Mouse (Mus musculus) forebrain, embryonic 12.5 days (tissue): ENCODE measurements at regions not wholly inside any gene's neighbourhood (a gene's known extent, or its start where the extent isn't known, plus 50 kb on each side); places are given as distances from the start of the nearest gene placed in this dataset.

Experiments used
- ATAC-seq: fragments of 200-750 bp; cut with Nextera tagmentation; 2 replicates; pipeline ENCODE4 v1.8.0; 2017; ENCODE audit warnings: moderate TSS enrichment; ENCODE audit not compliant: low FRiP score
- H3K27ac ChIP-seq: fragments of 300-500 bp; sonication (generic); 2 replicates; pipeline ENCODE4 v1.5.1; 2016; ENCODE audit warnings: mild to moderate bottlenecking
- H3K27me3 ChIP-seq: fragments of 300-500 bp; sonication (generic); 2 replicates; pipeline ENCODE4 v1.6.1; 2016; ENCODE audit warnings: mild to moderate bottlenecking
- H3K36me3 ChIP-seq: fragments of 300-500 bp; sonication (generic); replicated peaks from 2 replicates; pipeline ENCODE4 v1.6.1; 2016; ENCODE audit warnings: mild to moderate bottlenecking
- H3K4me1 ChIP-seq: fragments of 300-500 bp; sonication (generic); 2 replicates; pipeline ENCODE4 v1.6.1; 2016
- H3K4me2 ChIP-seq: fragments of 300-500 bp; sonication (generic); 2 replicates; pipeline ENCODE4 v1.6.1; 2016; ENCODE audit warnings: mild to moderate bottlenecking, moderate library complexity
- H3K4me3 ChIP-seq: fragments of 300-500 bp; sonication (generic); replicated peaks from 2 replicates; pipeline ENCODE4 v1.5.1; 2016; ENCODE audit warnings: mild to moderate bottlenecking
- H3K9ac ChIP-seq: fragments of 300-500 bp; sonication (generic); 2 replicates; pipeline ENCODE4 v1.6.1; 2016; ENCODE audit warnings: mild to moderate bottlenecking
- H3K9me3 ChIP-seq: fragments of 300-500 bp; sonication (generic); 2 replicates; pipeline ENCODE4 v1.6.1; 2016
- WGBS: fragments of 180-500 bp; shearing (Covaris S2); methylation state at CpG from one replicate; pipeline ENCODE4 v1.1.7; 2016; 5-methylcytosine and 5-hydroxymethylcytosine counted together

DNA sequence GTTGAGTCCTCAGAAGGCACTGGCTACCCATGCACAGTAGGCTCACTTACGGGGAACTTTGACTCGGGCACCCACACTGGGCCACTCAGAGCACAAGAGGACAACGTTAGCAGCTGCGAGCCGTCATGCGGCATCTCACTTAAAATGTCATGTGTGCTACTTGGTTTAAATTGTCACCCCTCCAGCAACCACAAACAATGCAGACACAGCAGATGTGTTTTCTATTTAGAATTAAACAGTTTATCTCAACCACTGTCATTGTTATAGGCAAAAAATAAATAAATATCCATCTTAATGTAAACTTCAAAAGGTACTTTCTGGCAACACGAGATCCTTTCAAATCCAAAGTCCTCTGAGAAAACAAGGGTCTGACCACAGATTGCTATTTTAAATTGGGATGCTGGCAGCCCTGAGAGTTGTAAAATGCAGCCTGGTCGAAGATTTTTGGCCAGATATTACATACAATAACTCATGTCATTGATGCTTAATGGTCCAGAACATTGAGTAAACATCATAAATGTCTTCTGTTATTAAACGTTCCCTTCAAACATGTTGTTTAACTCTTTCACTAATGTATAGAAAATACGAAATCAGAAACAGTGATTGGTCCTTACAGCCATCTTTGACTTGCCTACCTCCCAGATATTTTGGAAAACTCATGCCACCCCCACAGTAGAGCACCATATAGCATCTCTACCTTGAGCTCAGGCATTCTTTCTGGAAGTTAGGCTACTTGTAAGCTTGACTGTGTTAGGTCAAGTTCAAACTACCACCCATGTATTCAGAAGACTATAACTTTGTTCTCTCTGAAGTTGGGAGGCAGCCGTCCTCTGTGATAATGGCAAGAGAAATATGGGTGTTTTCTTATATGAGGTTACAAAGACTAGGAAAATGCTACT is 232.8 kb upstream of the Tcf21 start:
- Histone ChIP-seq H3K4me1 (no peaks in the 10 kb centered on the region), H3K27ac (no peak overlapping the region), H3K27me3 (no peaks in the 10 kb centered on the region), H3K36me3 (no peaks in the 10 kb centered on the region), H3K9ac (no peak overlapping the region), H3K4me2 (no peak overlapping the region), H3K9me3 (no peaks in the 10 kb centered on the region), H3K4me3 (no peak overlapping the region)
- ATAC-seq = no peak
- whole genome bisulfite sequencing = 87% methylated on average over 11 of the region's 11 CpGs

DNA sequence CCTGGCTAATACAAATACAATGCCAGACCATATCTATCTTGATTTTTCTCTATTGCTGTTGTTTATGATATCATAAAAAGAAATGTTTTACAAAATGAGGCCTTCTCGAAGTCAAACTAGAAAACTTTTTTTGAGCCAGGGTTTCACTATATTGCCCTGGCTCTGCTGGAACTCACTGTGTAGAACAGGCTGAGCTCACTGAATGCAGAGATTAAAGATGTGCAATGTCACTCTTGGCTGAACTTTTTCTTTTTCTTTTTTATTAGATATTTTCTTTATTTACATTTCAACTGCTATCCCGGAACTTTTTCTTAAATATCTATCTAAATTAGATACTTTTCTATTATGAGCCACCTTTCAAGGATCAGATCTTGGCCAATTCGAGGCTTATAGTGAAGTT is 224.5 kb upstream of the Tcf21 start:
- no peaks in the 10 kb centered on the region for H3K9me3 ChIP-seq
- 78% methylated on average over 3 of the region's 3 CpGs for WGBS
- H3K4me3 ChIP-seq = no peak overlapping the region
- no peaks in the 10 kb centered on the region for H3K4me1 ChIP-seq
- H3K36me3 ChIP-seq = no peaks in the 10 kb centered on the region
- no peak overlapping the region for H3K27ac ChIP-seq
- no peak for ATAC-seq
- no peaks in the 10 kb centered on the region for H3K27me3 ChIP-seq
- no peak overlapping the region for H3K4me2 ChIP-seq
- no peak overlapping the region for H3K9ac ChIP-seq

DNA sequence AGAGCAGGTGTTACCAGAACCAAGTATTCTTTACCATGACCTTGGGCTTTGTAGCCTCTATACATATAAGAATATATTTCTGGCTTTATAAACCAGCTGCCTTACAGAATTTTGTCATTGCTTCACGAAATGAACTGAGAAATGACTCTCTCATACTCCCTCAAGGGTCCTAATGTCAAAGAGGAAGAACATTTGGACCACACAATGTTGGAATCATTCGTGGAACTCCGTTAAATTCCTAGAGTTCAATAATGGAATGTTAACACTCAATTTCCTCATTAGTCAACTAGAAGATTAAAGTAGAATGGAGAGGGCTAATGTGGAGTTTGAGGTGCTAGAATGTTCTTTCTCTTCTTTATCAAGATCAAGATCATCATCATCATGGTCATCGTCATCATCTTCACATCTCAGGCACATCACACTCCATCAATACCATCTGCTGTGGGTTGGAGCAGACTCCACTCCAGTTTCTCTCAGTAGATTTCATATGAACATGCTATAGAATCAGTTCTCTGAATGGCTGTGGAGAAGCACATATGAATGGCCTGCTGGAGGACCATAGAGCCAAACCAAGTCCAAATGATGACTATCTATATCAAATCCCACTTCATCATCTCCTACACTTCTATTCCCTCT is 211.6 kb upstream of the Tcf21 start:
- ATAC-seq = no peak
- Histone ChIP-seq H3K27ac (no peak overlapping the region), H3K4me2 (no peak overlapping the region), H3K36me3 (no peaks in the 10 kb centered on the region), H3K27me3 (no peaks in the 10 kb centered on the region), H3K4me3 (no peak overlapping the region), H3K4me1 (no peaks in the 10 kb centered on the region), H3K9ac (no peak overlapping the region), H3K9me3 (no peaks in the 10 kb centered on the region)
- 76% methylated on average over 4 of the region's 4 CpGs for WGBS

DNA sequence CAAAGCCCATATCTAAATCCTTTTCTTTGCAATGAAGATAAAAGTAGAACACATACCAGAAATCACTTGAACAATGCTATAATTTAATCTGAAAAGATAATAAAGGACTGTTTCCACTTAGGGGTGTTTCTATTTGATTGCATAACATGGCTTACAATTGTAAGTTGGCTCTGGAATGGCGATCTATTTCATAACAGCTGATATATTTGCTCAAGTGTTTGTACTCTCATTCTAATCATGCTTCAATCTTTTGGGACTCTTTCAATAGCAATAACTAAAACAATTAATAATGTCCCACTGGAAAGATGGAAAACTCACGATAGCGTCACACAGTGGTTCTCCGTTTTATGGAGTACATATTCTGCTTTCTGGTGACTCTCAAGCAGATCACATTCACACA is 208.0 kb upstream of the Tcf21 start:
- no peaks in the 10 kb centered on the region for H3K4me1 ChIP-seq
- H3K9ac ChIP-seq = no peak overlapping the region
- no peak overlapping the region for H3K27ac ChIP-seq
- WGBS = 93% methylated on average over 4 of the region's 4 CpGs
- H3K27me3 ChIP-seq = no peaks in the 10 kb centered on the region
- no peak overlapping the region for H3K4me3 ChIP-seq
- no peak overlapping the region for H3K4me2 ChIP-seq
- no peaks in the 10 kb centered on the region for H3K9me3 ChIP-seq
- no peaks in the 10 kb centered on the region for H3K36me3 ChIP-seq
- no peak for ATAC-seq

DNA sequence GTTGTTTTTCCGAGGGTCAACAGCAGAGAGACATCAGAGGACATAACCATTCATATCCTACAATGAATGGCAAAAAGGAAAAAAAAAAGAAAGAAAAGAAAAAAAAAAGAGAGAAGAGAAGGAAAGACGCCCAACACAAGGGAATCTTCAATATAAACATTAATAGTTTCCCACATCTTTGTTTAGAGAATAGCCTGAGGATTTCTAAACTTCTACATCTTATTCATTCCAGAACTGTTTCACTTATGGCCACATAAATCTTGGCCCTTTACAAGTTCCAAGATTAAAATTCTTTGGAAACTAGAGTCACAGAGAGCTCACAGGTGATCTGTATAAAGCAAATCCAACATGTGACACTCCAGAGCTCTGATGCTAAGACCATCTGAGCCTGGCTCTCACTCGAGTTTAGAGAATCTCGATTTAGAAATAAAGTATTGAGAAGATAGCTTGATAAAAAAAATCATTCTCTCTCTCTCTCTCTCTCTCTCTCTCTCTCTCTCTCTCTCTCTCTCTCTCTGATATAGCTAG is 197.2 kb upstream of the Tcf21 start:
- no peak overlapping the region for H3K9ac ChIP-seq

DNA sequence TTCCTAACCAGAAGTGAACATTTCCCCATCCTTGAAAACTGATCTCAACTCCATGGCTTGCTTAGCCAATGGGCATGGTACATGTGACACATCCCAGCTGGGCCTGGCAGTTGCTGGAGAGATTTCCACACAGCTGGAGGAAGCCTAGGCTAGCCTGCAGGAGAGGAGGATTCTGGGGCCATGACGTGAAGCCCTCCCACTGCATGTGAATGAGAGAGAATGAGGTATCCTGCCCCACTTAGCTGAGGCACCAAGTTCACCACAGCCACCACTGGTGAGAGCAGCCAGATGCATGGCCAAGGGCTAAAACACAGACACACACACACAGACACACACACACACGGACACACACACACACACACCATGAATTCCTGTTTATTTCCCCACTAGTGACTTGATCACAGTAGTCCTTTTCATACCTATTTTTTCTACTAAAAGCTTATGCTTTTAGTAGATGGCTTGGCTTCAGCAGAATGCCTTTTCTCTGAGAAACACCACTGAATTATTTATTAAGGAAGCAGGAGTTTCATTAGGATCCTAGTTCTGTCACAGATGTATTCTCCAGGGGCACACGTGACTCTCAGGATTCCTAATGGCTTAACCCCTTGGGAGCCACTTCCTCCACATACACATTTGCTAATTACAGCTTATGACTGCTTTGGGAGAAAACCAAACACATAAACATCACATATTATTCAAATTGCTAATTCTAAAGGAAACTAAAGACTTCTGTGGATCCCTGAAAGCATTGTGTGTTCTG is 196.1 kb upstream of the Tcf21 start:
- no peaks in the 10 kb centered on the region for H3K27me3 ChIP-seq
- 0 out of 2 replicates have a peak, but pooled peaks cover 6% of the 10 kb centered on the region for H3K4me1 ChIP-seq
- H3K4me3 ChIP-seq = no peak overlapping the region
- 0 out of 2 replicates have a peak, but pooled peaks have one; percentile 36 for ATAC-seq
- no peak overlapping the region for H3K9ac ChIP-seq
- 63% methylated on average over 3 of the region's 3 CpGs for WGBS
- no peaks in the 10 kb centered on the region for H3K36me3 ChIP-seq
- H3K9me3 ChIP-seq = no peaks in the 10 kb centered on the region
- H3K27ac ChIP-seq = peak overlapping the region; percentile 27; the same call in 1 of the 2 replicates
- no peak overlapping the region for H3K4me2 ChIP-seq

More for the DNA sequence above, 197.2 kb upstream of the Tcf21 start:
- no peak for ATAC-seq
- Histone ChIP-seq H3K27me3 (no peaks in the 10 kb centered on the region), H3K4me1 (0 out of 2 replicates have a peak, but pooled peaks cover 6% of the 10 kb centered on the region), H3K4me2 (no peak overlapping the region), H3K27ac (no peak overlapping the region), H3K9me3 (no peaks in the 10 kb centered on the region), H3K4me3 (no peak overlapping the region), H3K36me3 (no peaks in the 10 kb centered on the region)
- WGBS = 83% methylated on average over 4 of the region's 4 CpGs

DNA sequence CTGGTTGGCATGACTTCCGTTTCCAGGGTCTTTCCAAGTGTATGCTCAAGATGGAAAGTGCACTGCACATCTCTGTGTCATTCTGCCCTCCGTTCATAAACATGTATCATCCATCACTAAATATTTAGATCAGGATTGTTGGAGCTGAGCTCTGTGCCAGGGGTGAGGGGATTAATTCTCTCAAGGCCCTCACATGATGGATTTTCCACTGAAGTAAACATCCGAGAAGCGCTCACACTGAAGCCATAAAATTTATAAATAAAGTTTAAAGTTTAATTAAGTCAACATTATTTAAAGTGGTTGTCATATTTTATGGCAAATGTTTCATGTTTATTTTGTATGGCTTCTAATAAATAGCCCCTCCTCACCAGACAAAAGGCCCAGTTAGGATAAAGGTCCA is 190.7 kb upstream of the Tcf21 start:
- no peak overlapping the region for H3K9ac ChIP-seq
- WGBS = 82% methylated on average over 4 of the region's 4 CpGs
- no peaks in the 10 kb centered on the region for H3K27me3 ChIP-seq
- no peak overlapping the region for H3K27ac ChIP-seq
- H3K36me3 ChIP-seq = no peaks in the 10 kb centered on the region
- no peak overlapping the region for H3K4me2 ChIP-seq
- H3K9me3 ChIP-seq = no peaks in the 10 kb centered on the region
- no peak for ATAC-seq
- no peaks in the 10 kb centered on the region for H3K4me1 ChIP-seq
- H3K4me3 ChIP-seq = no peak overlapping the region

DNA sequence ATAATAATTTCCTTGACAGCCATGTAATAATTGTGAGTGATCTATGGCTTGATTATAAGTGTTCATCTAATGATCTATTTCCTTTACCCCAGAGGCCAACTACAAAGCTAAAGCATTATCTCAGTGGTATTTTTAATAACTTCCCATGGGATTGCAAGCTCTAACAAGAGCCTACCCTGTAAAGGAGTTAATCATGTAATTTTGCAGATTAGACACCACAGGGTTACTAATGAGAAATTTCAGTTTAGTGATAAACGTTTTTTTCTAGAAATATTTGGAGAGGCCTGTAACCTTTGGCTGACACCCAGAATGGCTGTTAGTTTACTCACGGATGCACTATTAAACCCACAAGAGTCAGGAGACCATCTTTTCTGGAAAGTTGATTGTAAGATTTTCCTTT is 190.2 kb upstream of the Tcf21 start:
- no peaks in the 10 kb centered on the region for H3K36me3 ChIP-seq
- no peak overlapping the region for H3K9ac ChIP-seq
- no peaks in the 10 kb centered on the region for H3K27me3 ChIP-seq
- 55% methylated on average over 2 of the region's 2 CpGs for WGBS
- H3K9me3 ChIP-seq = no peaks in the 10 kb centered on the region
- no peak for ATAC-seq
- H3K27ac ChIP-seq = no peak overlapping the region
- H3K4me1 ChIP-seq = no peaks in the 10 kb centered on the region
- H3K4me2 ChIP-seq = no peak overlapping the region
- H3K4me3 ChIP-seq = no peak overlapping the region

DNA sequence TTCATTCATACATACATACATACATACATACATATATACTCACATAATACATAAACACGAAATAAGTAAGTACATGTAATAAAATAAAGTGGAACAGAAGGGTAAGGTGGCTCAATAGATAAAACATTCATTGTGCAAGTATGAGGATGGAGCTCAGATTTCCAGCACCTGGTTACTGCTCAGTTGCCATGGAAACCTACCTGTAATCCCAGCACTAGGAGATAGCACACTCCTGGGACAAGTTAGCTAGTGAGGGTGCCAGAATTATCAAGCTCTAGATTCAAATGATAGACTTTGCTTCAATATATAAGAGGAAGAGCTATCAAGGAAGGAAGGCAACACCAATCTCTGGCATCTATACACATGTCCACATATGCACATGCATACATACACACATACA is 184.8 kb upstream of the Tcf21 start:
- no peaks in the 10 kb centered on the region for H3K4me1 ChIP-seq
- no peaks in the 10 kb centered on the region for H3K36me3 ChIP-seq
- no peaks in the 10 kb centered on the region for H3K27me3 ChIP-seq
- H3K9ac ChIP-seq = no peak overlapping the region
- H3K9me3 ChIP-seq = no peaks in the 10 kb centered on the region
- no peak for ATAC-seq
- no peak overlapping the region for H3K4me3 ChIP-seq
- no peak overlapping the region for H3K4me2 ChIP-seq
- no peak overlapping the region for H3K27ac ChIP-seq
- 74% methylated on average over 1 of the region's 1 CpGs for WGBS

DNA sequence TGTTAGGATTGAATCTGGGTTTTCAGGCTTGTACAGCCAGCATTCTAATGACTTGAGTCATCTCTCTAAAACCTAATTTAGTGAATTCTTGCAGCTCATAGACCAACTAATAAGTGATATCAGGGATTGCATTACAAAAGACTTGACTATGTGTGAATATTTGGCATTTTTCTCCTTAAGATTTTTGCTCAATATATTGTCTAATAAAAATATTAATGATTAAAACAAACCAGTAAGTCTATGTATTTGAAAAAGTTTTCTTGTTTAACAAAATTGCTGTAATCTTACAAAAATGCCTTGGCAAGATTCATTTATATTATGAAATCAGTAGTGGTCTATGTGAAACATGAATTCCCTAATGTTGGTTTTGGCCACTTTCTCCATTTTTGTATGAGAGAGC is 183.7 kb upstream of the Tcf21 start:
- no peak overlapping the region for H3K4me2 ChIP-seq
- ATAC-seq = no peak
- H3K4me1 ChIP-seq = no peaks in the 10 kb centered on the region
- no peaks in the 10 kb centered on the region for H3K27me3 ChIP-seq
- H3K36me3 ChIP-seq = no peaks in the 10 kb centered on the region
- H3K27ac ChIP-seq = no peak overlapping the region
- no peak overlapping the region for H3K9ac ChIP-seq
- no peaks in the 10 kb centered on the region for H3K9me3 ChIP-seq
- no peak overlapping the region for H3K4me3 ChIP-seq

DNA sequence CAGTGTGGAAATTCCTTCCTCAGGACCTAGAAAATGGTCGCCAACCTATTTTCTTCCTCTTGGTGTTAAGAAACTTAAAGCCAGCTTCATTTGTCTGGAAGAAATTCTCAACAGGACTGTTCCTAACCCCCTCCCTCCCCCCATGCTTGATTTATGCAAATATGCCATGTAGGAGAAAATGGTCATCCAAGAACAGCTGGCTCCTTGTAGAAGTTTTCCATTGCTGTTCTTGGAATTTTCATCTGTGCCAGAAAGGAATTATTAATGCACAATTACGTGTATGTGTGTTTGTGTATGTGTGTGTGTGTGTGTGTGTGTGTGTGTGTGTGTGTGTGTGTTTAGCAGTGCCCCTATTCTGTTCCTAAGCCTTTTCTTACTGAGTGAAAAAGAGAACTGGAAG is 178.6 kb upstream of the Tcf21 start:
- H3K27me3 ChIP-seq = no peaks in the 10 kb centered on the region
- H3K4me1 ChIP-seq = no peaks in the 10 kb centered on the region
- H3K4me2 ChIP-seq = no peak overlapping the region
- no peaks in the 10 kb centered on the region for H3K36me3 ChIP-seq
- H3K27ac ChIP-seq = no peak overlapping the region
- H3K9ac ChIP-seq = no peak overlapping the region
- H3K4me3 ChIP-seq = no peak overlapping the region
- no peak for ATAC-seq
- 0 out of 2 replicates have a peak, but pooled peaks cover 3% of the 10 kb centered on the region for H3K9me3 ChIP-seq
- 60% methylated on average over 2 of the region's 2 CpGs for WGBS

DNA sequence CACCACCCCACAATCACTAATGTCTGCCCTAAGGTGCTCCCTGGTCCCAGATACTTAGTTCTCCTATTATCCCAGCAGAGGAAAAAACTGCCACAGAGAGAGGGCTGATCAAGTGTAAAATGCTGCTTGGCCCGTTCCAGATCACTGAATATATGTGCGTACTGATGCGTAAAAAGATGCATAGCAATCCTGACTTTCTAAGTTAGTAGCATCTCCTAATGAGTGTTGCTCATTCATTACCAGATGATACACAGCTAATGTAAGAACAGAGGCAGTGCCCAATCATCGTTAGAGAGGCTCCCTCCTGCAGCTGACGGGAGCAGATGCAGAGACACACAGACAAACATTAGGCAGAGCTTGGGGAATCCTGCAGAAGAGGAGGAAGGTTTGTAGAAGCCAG is 177.6 kb upstream of the Tcf21 start:
- Histone ChIP-seq H3K27ac (no peak overlapping the region), H3K4me1 (no peaks in the 10 kb centered on the region), H3K36me3 (no peaks in the 10 kb centered on the region), H3K27me3 (no peaks in the 10 kb centered on the region), H3K4me3 (no peak overlapping the region), H3K9ac (no peak overlapping the region), H3K4me2 (no peak overlapping the region), H3K9me3 (0 out of 2 replicates have a peak, but pooled peaks cover 3% of the 10 kb centered on the region)
- ATAC-seq = no peak
- 82% methylated on average over 5 of the region's 5 CpGs for WGBS
